12 mouse cellular contexts compared by ENCODE assay signal in the genomic region with DNA sequence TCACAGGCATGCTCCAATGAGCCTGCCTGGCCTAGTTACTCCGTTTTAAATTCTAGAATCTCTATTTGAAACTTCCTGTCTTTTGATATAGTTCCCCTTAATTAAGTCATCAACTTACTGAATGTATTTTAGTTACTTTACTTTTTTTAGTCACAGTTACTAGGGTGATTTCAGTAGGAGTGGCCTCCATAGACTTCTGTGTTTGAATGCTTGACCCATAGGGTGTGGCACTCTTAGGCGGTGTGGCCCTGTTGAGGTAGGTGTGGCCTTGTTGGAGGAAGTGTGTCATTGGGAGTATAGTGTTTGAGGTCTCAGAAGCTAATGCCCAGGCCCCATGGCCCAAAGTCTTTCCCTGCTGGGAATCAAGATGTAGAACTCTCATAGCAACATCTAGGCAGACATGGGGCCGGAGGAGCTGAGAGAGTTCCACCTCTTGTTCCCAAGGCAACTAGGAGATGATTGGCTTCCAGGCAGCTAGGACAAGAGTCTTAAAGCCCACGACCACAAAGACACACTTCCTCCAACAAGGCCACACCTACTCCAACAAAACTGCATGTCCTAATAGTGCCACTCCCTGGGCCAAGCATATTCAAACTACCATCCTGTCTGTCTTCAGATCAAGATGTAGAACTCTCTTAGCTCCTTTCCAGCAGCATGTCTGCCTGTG. TPM values are rescaled to one million over a fixed set of nuclear protein-coding genes. Genes with fewer than 3 reads are reported as not detected.
DNase-seq lines count a peak whose midpoint lies in the region; ATAC-seq lines count a peak whose summit lies in the region.
"Had no signal": no experiment of that assay in that cellular context is flagged by ENCODE, and none has a peak within 500 bp of the region (broad histone marks: within the 10 kb centered on the region; RNA-seq: fewer than 3 reads in every experiment).

No protein-coding gene starts in this region.

- peaks cover 3% of the 10 kb centered on the region; the same call in 1 of the 2 replicates for H3K36me3 ChIP-seq in lung, embryonic 16.5 days (ENCODE audit: control insufficient read depth, insufficient read depth, low read length)

- WGBS in lung, embryonic 16.5 days = 70% methylated on average over 4 of the region's 4 CpGs

- no peak overlapping the region for H3K4me2 ChIP-seq in lung, embryonic 16.5 days (ENCODE audit: low read depth, low read length)
- H3K4me2 ChIP-seq: forebrain, embryonic 12.5 days; limb, embryonic 15.5 days; neural tube, embryonic 12.5 days had no signal

- no peak for DNase-seq in lung, postnatal 14 days
- peak; percentile 59 for DNase-seq in lung, postnatal 36 days
- no peak for DNase-seq in layer of hippocampus, postnatal 14 days (ENCODE audit: low spot score in 2 of 2)
- DNase-seq in urinary bladder, adult 18-20 months (ENCODE audit: low spot score in 2 of 2) = no peak
- no peak for DNase-seq in T-cell, adult 2 months (ENCODE audit: low spot score)
- DNase-seq in urinary bladder, postnatal 10 days (ENCODE audit: low spot score) = no peak

- no peak overlapping the region for H3K9ac ChIP-seq in lung, embryonic 16.5 days (ENCODE audit: low read length)
- H3K9ac ChIP-seq: forebrain, embryonic 12.5 days; limb, embryonic 15.5 days; neural tube, embryonic 12.5 days had no signal

- no peaks in the 10 kb centered on the region for H3K27me3 ChIP-seq in lung, embryonic 16.5 days (ENCODE audit: control insufficient read depth, insufficient read depth, low read depth, low read length)
- H3K27me3 ChIP-seq: forebrain, embryonic 12.5 days; limb, embryonic 15.5 days; neural tube, embryonic 12.5 days had no signal

- H3K9me3 ChIP-seq in lung, embryonic 16.5 days (ENCODE audit: control insufficient read depth, low read length) = 0 out of 2 replicates have a peak, but pooled peaks cover 2% of the 10 kb centered on the region
- H3K9me3 ChIP-seq: forebrain, embryonic 12.5 days; limb, embryonic 15.5 days; neural tube, embryonic 12.5 days had no signal

- H3K4me3 ChIP-seq in lung, embryonic 16.5 days (ENCODE audit: low read length) = no peak overlapping the region
- H3K4me3 ChIP-seq: forebrain, embryonic 12.5 days; hindbrain, embryonic 10.5 days; limb, embryonic 15.5 days; neural tube, embryonic 12.5 days had no signal

- peak; percentile 57; the same call in 1 of the 2 replicates for ATAC-seq in lung, embryonic 16.5 days (ENCODE audit: low read depth)
- ATAC-seq in erythroid progenitor cell, adult 5-6 weeks (replicated peaks; ENCODE audit: low FRiP score, poor library complexity, severe bottlenecking) = peak; percentile 90

- H3K27ac ChIP-seq in lung, embryonic 16.5 days (ENCODE audit: low read length) = no peak overlapping the region
- H3K27ac ChIP-seq: forebrain, embryonic 12.5 days; hindbrain, embryonic 10.5 days; limb, embryonic 15.5 days; neural tube, embryonic 12.5 days had no signal

- no peaks in the 10 kb centered on the region for H3K4me1 ChIP-seq in lung, embryonic 16.5 days (replicated peaks; ENCODE audit: control insufficient read depth, insufficient read depth, low read length)
- H3K4me1 ChIP-seq: forebrain, embryonic 12.5 days; hindbrain, embryonic 10.5 days; limb, embryonic 15.5 days; neural tube, embryonic 12.5 days had no signal

RNA-seq across cellular contexts. Expression of gene Usp45, which starts 11.7 kb away (rescaled TPM):
- 9.5 and 10.5 TPM in 2 replicates for polyA plus RNA-seq in lung, embryonic 16.5 days (2015; fragmentation: Nextera tagmentation; extraction: Ambion mirVana)
- 56.6 and 69.2 TPM in 2 replicates for total RNA-seq in erythroid progenitor cell, adult 5-6 weeks (2015; ENCODE audit: low replicate concordance)
- total RNA-seq in erythroid progenitor cell, adult 5-6 weeks (2017; ENCODE audit: low replicate concordance) = 40.2 and 46.3 TPM in 2 replicates
- 10 to 100 TPM; 38.5 to 48.3 TPM for total RNA-seq in layer of hippocampus, postnatal 14 days (2021)

RNA-seq across cellular contexts. Expression of gene Tstd3, which starts 11.8 kb away (rescaled TPM):
- 8.0 and 8.4 TPM in 2 replicates for polyA plus RNA-seq in lung, embryonic 16.5 days (2015; fragmentation: Nextera tagmentation; extraction: Ambion mirVana)
- total RNA-seq in erythroid progenitor cell, adult 5-6 weeks (2015; ENCODE audit: low replicate concordance) = 5.4 and 10.9 TPM in 2 replicates
- 1.5 and 8.5 TPM in 2 replicates for total RNA-seq in erythroid progenitor cell, adult 5-6 weeks (2017; ENCODE audit: low replicate concordance)
- total RNA-seq in layer of hippocampus, postnatal 14 days (2021) = 10 to 100 TPM; 20.6 to 23.0 TPM

RNA-seq across cellular contexts. Expression of gene Ccnc, which starts 27.8 kb away (rescaled TPM):
- polyA plus RNA-seq in lung, embryonic 16.5 days (2015; fragmentation: Nextera tagmentation; extraction: Ambion mirVana) = 49.3 and 49.8 TPM in 2 replicates
- 24.5 and 28.5 TPM in 2 replicates for total RNA-seq in erythroid progenitor cell, adult 5-6 weeks (2015; ENCODE audit: low replicate concordance)
- 19.3 and 23.9 TPM in 2 replicates for total RNA-seq in erythroid progenitor cell, adult 5-6 weeks (2017; ENCODE audit: low replicate concordance)
- total RNA-seq in layer of hippocampus, postnatal 14 days (2021) = 10 to 100 TPM; 39.6 to 45.4 TPM
